Mouse (Mus musculus) testis, adult 2 months (tissue): Measurements from ENCODE around the gene Tns2. TPM values are rescaled to one million over a fixed set of nuclear protein-coding genes. Genes with fewer than 3 reads are reported as not detected.
"Not testable (repeated sequence)": the region's sequence is repeated elsewhere in the genome, so short reads cannot be mapped to it uniquely, and the experiment has no call there.

Source experiments
- H3K27ac ChIP-seq: fragments of 200-500 bp; 2 replicates; pipeline ENCODE4 v1.5.1; 2012; ENCODE audit warnings: low read depth, low read length; ENCODE audit not compliant: control insufficient read depth, insufficient read depth
- H3K27me3 ChIP-seq: fragments of 200-500 bp; 2 replicates; pipeline ENCODE4 v1.6.1; 2012; ENCODE audit warnings: mild to moderate bottlenecking, low read length, moderate library complexity; ENCODE audit not compliant: control insufficient read depth, insufficient read depth
- H3K36me3 ChIP-seq: fragments of 200-500 bp; 2 replicates; pipeline ENCODE4 v1.6.1; 2012; ENCODE audit warnings: mild to moderate bottlenecking, low read length; ENCODE audit not compliant: control insufficient read depth, insufficient read depth
- H3K4me1 ChIP-seq: fragments of 200-500 bp; 2 replicates; pipeline ENCODE4 v1.6.1; 2012; ENCODE audit warnings: low read length; ENCODE audit not compliant: control insufficient read depth, insufficient read depth
- H3K4me3 ChIP-seq: fragments of 200-500 bp; 2 replicates; pipeline ENCODE4 v1.5.1; 2012; ENCODE audit warnings: low read depth, mild to moderate bottlenecking, low read length, moderate library complexity, mixed read lengths; ENCODE audit not compliant: control insufficient read depth
- CTCF ChIP-seq: fragments of 200-500 bp; IDR thresholded peaks from 2 replicates; pipeline ENCODE4 v1.5.1; 2012; ENCODE audit warnings: low read depth, mild to moderate bottlenecking, inconsistent platforms, low read length, moderate library complexity; ENCODE audit not compliant: control insufficient read depth, insufficient read depth, insufficient replicate concordance
- POLR2A ChIP-seq: fragments of 200-500 bp; IDR thresholded peaks from 2 replicates; pipeline ENCODE4 v1.6.1; 2012; ENCODE audit warnings: low read depth, mild to moderate bottlenecking, inconsistent platforms, low read length, moderate library complexity; ENCODE audit not compliant: control insufficient read depth
- polyA plus RNA-seq: library from polyadenylated mRNA; depleted of rRNA; stranded (reverse); fragments of >200 nt; gene quantifications from 2 replicates; pipeline ENCODE4 v1.2.3, GENCODE M21; 2012

Tns2 gene
- polyA plus RNA-seq, 1 experiment: 6.9 TPM

DNA sequence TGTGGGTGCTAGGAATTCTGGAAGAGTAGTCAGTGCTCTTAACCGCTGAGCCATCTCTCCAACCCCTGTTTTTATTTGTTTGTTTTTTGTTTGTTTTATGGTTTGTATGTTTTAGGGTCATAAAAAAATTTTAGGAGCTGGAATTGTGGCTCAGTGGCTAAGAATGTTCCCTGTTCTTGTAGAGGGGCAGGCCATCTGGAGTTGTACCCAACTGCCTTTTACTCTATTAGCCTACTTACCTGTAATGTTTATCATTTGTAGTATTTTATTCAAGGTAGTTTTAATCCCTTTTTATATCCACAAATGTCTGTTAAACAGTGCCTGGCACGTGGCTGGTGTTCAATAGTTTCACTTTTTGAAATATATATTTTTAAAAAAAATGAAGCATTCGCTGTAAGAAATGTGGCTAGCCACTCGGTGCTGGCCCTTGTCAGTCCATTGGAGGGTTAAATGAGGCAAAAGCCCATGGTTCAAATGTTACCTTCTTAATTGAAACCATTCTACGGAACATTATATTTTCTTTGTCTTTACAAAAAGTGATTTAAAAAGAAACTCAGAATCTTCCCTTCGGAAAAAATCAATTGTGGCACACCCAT lies 27.2 kb upstream of the Tns2 start:
- H3K36me3 ChIP-seq: no peaks in the 10 kb centered on the region
- no peaks in the 10 kb centered on the region for H3K27me3 ChIP-seq
- H3K4me1 ChIP-seq: peaks cover 5% of the 10 kb centered on the region
- H3K4me3 ChIP-seq: peak overlapping the region; percentile 96
- H3K27ac ChIP-seq: no peak overlapping the region
- TF ChIP-seq CTCF (no peak), POLR2A (no peak)

DNA sequence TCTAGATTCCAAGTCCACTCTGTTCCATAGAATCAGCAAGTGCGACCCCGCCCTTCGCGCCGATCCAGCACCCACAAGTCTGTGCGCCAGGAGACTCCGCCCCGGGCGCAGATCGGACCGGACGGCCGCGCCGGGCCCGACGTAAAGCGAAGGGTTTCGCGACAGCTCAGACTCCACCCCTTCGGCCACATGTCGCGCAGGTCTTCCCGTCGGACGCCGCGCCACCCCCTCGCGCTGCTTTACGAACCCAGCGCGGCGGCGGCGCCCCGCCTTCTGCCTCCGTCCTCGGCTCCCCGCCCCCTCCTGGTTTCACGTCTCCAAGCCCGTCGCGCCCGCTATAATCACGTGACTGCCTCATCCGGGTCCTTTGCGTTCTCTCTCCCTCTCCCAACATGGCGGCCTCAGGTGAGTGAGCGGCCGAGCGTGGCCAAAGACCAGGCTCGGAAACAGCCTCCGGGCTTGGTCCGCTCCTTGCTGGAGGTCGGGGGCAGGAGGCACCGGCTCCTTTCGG lies 26.6 kb upstream of the Tns2 start, which contains the start of gene Eif4b:
Gene Eif4b (plus strand): TSS at position 215 of the 511 bp plus-strand sequence.
- peak within 1 kb of the TSS; percentile 96 for H3K4me3 ChIP-seq
- H3K36me3 ChIP-seq: no peaks in the 10 kb centered on the region
- TF ChIP-seq POLR2A (peak; percentile 72), CTCF (no peak)
- peak within 1 kb of the TSS; percentile 97 for H3K27ac ChIP-seq
- H3K4me1 ChIP-seq: peaks cover 5% of the 10 kb centered on the region
- no peaks in the 10 kb centered on the region for H3K27me3 ChIP-seq

DNA sequence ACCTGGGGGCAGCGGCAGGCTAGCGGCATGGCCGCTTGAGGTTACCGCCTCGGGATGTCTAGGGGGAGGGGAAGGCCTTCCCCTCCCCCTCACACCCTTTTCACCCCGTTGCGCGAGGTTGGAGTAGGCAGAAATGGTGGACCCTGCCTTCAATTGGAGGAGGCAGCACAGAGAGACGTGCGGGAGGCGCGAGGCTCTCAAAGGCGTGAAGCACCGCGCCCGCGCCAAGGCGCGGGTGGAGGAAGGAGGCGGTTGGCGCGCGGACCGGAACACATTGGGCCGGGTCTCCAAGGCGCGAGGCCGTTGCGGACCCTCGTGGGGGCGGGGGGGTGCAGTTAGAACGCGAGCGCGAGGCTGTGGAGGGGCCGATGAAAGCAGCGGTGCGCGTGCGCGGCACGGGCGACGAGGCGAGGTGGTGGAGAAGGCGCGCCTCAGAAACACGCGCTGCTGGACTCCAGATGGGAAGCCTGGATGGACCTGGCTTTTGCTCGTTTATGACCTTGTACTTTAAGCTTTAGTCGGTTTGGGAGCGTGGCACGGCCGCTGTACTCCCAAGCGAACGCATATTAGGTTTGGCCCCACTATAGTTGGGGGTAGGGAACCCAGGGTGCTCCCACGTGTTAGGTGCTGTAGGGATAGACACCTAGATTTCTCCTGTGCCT lies 26.0 kb upstream of the Tns2 start:
- Histone ChIP-seq H3K4me1 (peaks cover 5% of the 10 kb centered on the region), H3K27me3 (no peaks in the 10 kb centered on the region), H3K4me3 (peak overlapping the region; percentile 96), H3K36me3 (no peaks in the 10 kb centered on the region), H3K27ac (peak overlapping the region; percentile 97)
- no peak for TF ChIP-seq CTCF
- TF ChIP-seq POLR2A: no peak; the same call in 1 of the 2 replicates

DNA sequence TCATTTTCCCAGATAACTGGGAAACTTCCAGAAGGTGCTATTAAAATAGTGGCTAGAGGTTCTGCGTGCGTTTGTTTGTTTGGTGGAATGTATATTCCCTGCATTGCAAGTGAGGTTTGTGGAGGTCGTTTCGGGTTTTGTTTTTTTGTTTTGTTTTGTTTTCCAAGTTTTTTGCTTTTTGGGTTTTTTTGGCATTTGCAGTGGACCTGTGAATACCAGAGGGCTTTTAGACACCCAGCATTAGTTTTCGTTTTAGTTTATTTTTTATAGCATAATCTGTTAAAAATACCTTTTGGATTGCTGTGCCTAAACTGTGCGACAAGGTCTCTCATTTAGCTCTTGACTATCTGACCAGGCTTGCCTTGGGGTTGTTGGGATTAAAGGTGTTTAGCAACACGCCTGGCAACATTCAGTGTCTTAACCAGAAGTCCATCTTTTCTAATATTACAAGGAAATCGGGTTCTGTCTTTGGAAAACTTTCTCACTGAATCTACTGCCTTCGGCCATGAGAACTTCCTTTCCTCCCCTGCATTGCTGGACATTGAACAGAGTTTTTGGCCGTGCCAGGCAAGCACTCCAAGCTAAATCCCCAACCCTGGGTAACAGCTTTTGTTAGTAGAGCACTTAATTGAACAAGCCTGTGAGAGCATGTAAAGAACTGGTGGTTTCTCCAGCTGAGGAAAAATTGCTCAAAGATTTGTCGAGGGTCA lies 25.2 kb upstream of the Tns2 start:
- H3K27me3 ChIP-seq: no peaks in the 10 kb centered on the region
- no peaks in the 10 kb centered on the region for H3K36me3 ChIP-seq
- peak overlapping the region; percentile 96; the same call in 1 of the 2 replicates for H3K4me3 ChIP-seq
- H3K27ac ChIP-seq: no peak overlapping the region
- no peak for TF ChIP-seq CTCF
- no peak for TF ChIP-seq POLR2A
- peaks cover 5% of the 10 kb centered on the region for H3K4me1 ChIP-seq

DNA sequence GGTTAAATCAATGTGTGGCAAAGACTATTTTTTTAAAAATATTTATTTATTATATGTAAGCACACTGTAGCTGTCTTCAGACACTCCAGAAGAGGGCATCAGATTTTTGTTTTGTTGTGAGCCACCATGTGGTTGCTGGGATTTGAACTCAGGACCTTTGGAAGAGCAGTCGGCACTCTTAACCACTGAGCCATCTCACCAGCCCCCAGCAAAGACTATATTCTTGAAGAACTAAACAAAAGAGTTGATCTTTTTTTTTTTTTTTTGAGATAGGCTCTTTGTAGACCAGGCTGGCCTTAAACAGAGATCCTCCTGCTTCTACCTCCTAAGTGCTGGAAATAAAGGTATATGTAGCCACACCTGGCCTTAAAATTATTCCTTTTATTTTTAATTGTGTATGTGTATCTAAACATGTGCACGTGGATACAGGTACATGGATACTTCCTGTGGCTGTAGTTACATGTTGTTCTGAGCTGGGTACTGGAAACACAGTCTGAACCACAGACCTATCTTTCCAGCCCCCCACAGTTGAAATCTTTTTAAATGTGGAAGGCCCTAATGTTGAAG lies 23.0 kb upstream of the Tns2 start:
- H3K36me3 ChIP-seq: 0 out of 2 replicates have a peak, but pooled peaks cover under 1% of the 10 kb centered on the region
- no peaks in the 10 kb centered on the region for H3K27me3 ChIP-seq
- no peak overlapping the region for H3K4me3 ChIP-seq
- no peak overlapping the region for H3K27ac ChIP-seq
- H3K4me1 ChIP-seq: peaks cover 5% of the 10 kb centered on the region
- no peak for TF ChIP-seq CTCF
- TF ChIP-seq POLR2A: no peak

DNA sequence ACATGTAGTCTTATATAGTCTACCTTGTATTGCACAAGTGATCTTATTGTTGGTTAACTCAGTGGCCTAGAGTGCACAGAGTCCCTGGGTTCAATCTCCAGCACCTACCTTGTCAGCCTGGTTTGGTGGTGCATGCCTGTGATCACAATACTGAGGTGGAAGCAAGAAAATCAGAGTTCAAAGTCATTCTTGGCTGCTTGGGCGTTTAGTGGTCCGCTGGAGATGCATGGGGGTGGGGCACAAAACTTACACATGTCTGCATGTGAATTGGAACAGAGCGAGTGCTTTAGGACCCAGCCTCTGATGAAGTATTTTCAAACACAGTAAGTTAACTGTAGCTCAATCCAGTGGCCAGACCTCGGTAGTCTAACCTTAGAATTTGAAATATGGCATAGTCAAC lies 21.0 kb upstream of the Tns2 start:
- H3K27me3 ChIP-seq: no peaks in the 10 kb centered on the region
- peaks cover 5% of the 10 kb centered on the region for H3K4me1 ChIP-seq
- no peak overlapping the region for H3K4me3 ChIP-seq
- no peak for TF ChIP-seq CTCF
- TF ChIP-seq POLR2A: no peak
- no peak overlapping the region for H3K27ac ChIP-seq
- peaks cover 3% of the 10 kb centered on the region; the same call in 1 of the 2 replicates for H3K36me3 ChIP-seq

DNA sequence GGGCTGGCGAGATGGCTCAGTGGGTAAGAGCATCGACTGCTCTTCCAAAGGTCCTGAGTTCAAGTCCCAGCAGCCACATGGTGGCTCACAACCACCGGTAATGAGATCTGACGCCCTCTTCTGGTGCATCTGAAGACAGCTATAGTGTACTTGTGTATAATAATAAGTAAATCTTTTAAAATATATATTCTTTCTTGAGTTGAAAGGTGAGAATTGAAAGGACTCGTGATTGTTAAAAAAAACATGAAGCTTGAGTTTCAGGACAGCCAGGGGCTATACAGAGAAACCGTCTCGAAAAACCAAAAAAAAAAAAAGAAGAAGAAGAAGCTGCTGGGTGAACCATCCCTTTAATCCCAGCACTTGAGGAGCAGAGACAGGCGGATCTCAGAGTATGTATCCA lies 20.3 kb upstream of the Tns2 start:
- H3K27ac ChIP-seq, H3K4me3 ChIP-seq, H3K4me1 ChIP-seq, H3K36me3 ChIP-seq, H3K27me3 ChIP-seq: not testable (repeated sequence)
